Mouse (Mus musculus) brain, embryonic 14.5 days (tissue): ENCODE measurements around the gene Ccl6. TPM values are rescaled to one million over a fixed set of nuclear protein-coding genes. Genes with fewer than 3 reads are reported as not detected.

ENCODE experiments used
- DNase-seq: peaks from one replicate; pipeline ENCODE4 v3.0.0-alpha.2; 2011; ENCODE audit warnings: low read depth
- CTCF ChIP-seq: fragments of 200-500 bp; IDR thresholded peaks from 2 replicates; pipeline ENCODE4 v1.5.1; 2012; ENCODE audit warnings: inconsistent platforms, mild to moderate bottlenecking, moderate library complexity, borderline replicate concordance; ENCODE audit not compliant: insufficient read depth, insufficient read length; ENCODE audit errors: extremely low read depth
- POLR2A ChIP-seq: fragments of 200-500 bp; IDR thresholded peaks from 2 replicates; pipeline ENCODE4 v1.6.1; 2012; ENCODE audit warnings: mild to moderate bottlenecking, inconsistent platforms, borderline replicate concordance; ENCODE audit not compliant: poor library complexity, insufficient read depth, insufficient read length, severe bottlenecking; ENCODE audit errors: extremely low read depth
- polyA plus RNA-seq: library from polyadenylated mRNA; depleted of rRNA; stranded (reverse); fragments of >200 nt; gene quantifications from 2 replicates; pipeline ENCODE4 v1.2.3, GENCODE M21; 2012

Ccl6 gene
- polyA plus RNA-seq, 1 experiment, result 0.72 TPM

DNA sequence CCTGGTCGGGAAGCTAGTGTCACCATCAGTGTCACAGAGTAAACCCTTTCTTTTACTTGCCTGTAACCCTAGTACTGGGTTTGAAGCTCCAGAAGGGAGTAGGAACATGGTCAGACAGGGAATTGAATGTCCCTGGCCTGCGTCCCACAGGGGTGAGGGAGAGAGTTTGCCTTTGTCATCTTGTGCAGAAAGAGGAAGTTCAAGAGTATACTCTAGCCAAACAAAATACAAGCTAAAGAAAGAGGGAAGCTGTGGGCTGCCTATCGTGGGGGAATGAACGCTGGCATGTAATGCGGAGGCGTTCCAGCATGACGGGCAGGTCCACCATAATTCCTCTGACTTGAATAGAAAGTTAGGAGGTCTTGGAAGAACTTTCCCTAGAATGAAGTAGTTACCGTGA, 20.7 kb downstream of the Ccl6 start:
- DNase-seq, result no peak
- no peak for TF ChIP-seq POLR2A

DNA sequence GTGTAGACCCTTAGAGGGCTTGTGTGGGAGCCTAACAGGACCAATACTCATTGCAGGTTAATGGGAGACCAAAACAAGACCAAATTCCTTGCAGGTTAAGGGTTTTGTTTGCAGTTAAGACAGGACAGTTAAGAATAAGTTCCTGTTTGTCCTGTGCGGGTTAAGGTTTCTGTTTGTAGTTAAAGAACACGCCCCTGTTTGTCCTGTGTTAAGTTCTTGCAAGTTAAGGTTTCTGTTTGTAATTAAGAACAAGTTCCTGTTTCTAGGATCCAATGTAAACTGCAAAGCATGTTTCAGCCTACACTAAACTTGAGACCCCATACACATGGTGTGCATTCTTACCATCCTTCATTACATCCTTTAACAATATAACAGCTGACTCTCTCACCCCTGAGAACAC, 22.7 kb downstream of the Ccl6 start:
- TF ChIP-seq CTCF, result no peak
- no peak for TF ChIP-seq POLR2A
- DNase-seq, result no peak

DNA sequence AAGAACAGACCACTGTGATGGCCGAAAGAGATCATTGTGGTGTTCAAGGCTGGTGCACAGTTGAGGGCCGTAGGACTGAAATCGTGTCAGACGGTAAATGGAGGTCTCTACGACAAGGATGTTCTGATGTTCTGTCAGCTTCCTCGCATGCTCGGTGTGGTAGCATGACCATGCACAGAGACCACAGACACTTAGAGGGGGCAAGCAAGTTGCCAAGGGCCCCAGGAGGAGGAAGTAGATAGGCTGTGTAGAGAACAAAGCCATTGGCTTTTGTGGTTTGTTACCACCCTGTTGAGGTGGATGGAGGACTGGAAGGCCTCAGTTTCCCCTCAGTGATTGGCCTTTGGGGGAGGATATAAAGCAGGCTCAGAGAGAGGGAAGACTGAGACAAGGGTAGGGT, 23.6 kb downstream of the Ccl6 start:
- no peak for DNase-seq
- TF ChIP-seq POLR2A, result no peak
- TF ChIP-seq CTCF, result no peak

DNA sequence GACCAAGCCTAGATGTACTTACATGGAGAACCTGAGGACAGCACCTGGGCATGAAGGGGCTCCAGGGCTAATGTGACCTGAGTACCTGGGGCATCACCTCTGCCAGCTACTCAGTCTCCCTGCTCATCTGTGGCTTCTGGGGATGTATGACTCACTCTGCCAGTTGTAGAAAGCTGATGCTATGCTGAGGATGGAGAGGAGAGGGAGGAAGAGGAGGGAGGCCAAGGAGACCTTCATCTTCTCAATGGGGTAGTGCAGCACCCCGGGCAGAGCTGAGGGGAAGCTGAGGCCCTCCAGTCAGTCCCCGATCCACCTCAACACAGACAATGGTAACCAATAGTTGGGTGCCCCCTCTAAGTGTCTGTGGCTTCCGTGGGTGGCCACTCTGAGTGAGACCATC, 24.1 kb downstream of the Ccl6 start:
- no peak for TF ChIP-seq POLR2A
- no peak for TF ChIP-seq CTCF
- no peak for DNase-seq

DNA sequence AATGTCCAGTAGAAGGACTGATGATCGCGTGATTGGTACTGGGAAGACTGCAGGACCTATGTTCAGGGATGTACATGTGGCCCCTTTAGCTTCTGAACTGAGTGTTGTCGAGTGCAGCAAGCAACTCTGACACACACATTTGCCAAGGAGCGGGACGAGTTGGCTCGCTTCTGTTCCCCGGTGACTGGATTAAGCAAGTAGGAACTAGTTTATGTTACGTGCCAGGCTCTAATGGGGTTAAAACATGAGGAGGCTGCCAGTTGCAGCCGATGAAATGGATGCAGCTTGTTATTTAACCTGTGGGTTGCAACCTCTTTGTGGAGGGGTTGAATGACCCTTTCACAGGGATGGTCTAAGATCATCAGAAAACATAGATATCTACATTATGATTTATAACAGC, 24.8 kb downstream of the Ccl6 start:
- no peak for TF ChIP-seq POLR2A
- no peak for TF ChIP-seq CTCF
- no peak for DNase-seq

DNA sequence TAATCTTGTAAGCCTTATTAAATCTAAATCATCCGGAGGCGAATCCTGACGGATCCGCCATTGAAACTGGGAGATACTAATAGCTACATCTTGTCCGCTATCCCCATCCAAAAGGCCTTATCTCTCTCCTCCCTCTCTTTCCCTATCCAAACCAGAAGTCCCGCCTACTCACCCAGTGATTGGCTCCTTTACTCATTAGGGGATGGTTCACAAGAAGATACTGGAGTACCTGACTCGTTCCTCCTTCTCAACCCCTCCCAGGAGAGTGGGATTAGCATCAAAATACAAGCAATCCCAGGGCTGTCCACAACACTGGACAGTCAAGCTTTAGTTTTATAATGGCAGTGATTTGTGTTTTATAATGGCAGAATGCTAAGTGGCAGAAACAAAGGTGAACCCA, 25.6 kb downstream of the Ccl6 start:
- no peak for TF ChIP-seq POLR2A
- no peak for TF ChIP-seq CTCF
- no peak for DNase-seq

DNA sequence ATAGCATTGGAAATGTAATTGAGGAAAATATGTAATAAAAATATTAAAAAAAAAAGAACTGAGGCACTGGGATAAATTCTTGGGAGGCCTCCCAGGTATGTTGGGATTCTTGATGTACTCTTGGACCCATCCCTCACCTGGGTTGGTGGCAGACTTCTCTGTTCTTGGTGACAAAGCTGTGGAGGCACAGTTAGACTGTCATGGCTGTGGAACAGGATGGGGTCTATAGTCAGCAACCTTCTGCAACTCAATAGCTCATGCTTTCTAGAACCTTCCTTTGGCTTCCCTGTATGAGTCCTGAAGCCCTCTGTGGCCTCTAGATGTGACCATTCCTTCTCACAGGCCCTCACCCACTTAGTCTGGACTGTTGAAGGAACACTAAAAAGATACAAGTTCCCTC, 26.3 kb downstream of the Ccl6 start:
- DNase-seq, result no peak
- TF ChIP-seq POLR2A (no peak), CTCF (no peak)

DNA sequence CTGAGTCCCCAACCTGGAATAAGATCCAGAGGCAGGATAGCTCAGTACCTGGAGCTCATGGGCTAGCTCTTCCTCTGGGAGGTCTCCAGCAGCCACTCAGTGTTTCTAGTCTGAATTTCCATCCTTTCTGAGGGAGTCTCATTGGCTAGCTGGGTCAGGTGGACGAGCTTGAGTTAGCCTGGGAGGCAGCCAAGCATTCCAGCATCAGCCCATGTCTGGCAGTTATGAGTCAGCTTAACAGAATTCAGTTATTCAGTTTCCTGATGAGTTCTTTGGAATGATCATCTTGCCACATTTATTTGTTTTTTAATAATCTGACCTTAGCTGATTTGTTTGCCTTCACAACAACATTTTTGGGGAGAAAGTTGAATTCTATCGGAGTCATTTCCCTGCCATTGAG, 29.1 kb downstream of the Ccl6 start:
- DNase-seq, result peak; percentile 11
- TF ChIP-seq CTCF, result no peak
- no peak for TF ChIP-seq POLR2A

DNA sequence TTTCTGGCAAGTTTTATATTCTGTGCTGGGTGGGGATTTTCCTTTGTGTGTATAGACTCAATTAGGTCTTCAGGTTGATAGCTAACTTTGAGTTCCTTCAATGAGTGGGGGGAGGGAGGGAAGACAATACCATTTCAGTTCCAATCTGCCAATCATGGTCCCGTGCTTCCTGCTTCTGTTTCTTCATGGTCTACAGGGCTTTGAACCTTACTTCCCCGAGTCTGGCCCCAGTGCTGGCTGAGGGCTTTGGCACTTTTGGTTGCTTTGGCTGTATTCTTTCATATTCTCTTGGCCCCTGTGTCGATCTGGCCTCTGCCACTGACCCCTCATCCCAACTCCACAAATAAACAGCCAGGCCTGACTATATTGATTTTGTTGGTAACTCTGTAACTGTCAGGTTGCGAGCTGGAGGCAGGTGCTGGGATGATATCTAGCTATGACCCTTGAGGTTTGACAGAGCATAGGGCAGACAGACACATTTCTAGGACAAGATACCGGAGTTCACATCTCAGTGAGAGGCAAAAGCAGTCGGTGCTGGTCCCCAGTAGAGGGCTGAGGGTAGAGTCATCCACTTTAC, 30.5 kb downstream of the Ccl6 start:
- DNase-seq, result no peak
- no peak for TF ChIP-seq CTCF
- TF ChIP-seq POLR2A, result no peak

DNA sequence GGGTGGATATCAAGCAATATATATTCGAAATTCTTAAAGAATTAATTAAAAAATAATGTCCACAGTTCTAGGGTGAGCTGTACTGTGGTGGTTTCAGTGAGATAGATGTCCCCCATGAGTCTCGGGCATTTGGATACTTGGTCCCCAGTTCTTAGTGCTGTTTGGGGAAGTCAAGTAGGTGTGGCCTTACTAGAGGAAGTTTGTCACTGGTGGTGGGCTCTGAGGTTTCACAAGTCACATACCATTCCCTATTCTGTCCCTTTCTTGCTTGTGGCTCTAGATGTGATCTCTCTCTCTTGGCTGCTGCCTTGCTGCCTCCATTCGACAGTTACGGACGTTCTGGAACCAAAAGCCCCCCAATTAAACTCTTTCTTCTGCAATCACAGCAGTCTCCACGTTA, 32.5 kb downstream of the Ccl6 start:
- no peak for TF ChIP-seq POLR2A
- TF ChIP-seq CTCF, result no peak
- no peak for DNase-seq

DNA sequence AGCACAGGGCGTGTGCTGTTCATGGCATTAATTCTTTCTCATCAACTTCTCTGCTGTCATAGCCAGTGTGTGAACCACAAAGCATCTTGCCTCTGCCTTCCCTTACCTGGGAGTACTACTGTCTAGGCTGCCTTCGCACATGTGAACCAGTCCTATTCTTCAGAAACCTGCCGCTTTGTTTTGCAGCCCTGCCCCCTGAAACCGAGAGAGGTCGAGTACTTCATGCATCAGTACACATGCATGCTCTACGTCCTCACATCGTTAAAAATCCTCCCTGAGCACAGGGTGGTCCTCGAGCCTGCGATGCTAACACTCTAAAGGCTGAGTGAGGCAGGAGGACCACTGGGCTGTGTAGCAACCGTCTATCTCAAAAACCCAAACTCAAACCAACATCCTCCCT, 35.8 kb downstream of the Ccl6 start:
- TF ChIP-seq POLR2A (no peak), CTCF (no peak)
- DNase-seq, result no peak

DNA sequence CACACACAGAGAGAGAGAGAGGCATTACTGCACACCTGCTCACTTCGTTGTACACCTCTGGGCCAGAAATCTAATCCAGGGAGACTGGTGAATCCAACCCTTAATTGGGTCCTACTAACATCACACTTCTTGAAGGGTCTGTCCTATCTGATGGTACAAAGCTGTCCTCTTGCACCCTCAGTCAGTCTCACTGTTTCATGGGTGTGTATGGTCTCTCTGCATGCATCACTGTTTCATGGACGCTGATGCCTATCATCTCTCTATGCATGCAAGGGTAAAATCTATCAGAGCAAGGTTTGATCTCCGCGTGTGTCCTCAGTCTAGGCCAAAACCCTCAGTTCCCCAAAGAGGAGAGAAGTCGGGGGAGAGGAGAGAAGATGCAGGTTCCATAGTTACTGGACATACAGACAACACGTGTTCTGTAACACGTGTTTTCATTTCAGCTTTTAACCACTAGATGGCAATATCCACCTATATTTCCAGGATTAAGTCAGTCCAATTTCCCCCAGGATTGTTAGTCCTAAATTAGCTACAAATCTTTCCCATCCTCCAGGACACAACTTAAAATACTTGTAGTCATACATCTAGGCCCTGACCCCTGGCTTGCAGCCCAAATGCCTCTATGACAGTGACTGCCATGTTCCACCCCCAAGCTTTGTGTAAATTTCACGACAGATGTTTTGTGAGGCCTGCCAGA, 36.7 kb downstream of the Ccl6 start:
- peak; percentile 89 for DNase-seq
- TF ChIP-seq CTCF, result peak; percentile 34; the same call in 1 of the 2 replicates
- no peak for TF ChIP-seq POLR2A
